Mouse (Mus musculus): ENCODE results near the gene Mrgprf. TPM values are rescaled to one million over a fixed set of nuclear protein-coding genes. Genes with fewer than 3 reads are reported as not detected.

The Mrgprf gene
- not detected for polyA plus RNA-seq (2014; fragmentation: Illumina TruSeq; extraction: RNeasy Lipid Tissue Mini Kit (QIAGEN cat#74804))

DNA sequence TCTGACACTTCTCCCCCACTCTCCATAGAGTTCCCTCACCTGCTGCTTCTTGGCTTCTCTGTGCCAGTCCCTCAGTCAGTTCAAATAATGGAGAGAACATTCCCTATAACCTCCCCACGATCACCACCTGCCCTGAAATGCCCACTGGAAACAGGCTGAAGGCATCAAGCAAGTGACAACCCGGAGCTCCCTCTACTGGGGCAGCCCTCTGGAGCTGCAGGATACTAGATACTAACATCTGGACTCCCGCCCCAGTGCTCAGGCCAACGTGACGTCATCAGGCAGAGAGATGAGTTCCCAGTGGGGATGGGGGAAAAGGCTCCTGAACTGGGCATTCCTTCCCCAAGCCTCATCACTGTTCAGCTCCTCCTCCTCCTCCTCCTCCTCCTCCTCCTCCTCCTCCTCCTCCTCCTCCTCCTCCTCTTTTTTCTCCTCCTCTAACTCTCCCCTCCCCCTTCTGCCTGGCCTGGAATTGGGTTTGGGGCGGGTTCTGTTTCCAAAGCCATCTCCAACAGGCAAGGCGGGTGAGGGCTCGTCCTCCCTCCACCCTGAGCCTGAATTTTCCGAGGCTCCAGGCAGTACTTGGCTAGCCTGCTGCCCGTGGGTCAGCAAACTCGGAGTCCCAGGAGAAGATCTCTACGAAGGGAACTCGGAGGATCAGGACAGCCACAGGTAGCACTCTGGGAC lies at the start of gene Mrgprf:
TSS of gene Mrgprf (plus strand) at position 508 of the 687 bp plus-strand sequence.

DNA sequence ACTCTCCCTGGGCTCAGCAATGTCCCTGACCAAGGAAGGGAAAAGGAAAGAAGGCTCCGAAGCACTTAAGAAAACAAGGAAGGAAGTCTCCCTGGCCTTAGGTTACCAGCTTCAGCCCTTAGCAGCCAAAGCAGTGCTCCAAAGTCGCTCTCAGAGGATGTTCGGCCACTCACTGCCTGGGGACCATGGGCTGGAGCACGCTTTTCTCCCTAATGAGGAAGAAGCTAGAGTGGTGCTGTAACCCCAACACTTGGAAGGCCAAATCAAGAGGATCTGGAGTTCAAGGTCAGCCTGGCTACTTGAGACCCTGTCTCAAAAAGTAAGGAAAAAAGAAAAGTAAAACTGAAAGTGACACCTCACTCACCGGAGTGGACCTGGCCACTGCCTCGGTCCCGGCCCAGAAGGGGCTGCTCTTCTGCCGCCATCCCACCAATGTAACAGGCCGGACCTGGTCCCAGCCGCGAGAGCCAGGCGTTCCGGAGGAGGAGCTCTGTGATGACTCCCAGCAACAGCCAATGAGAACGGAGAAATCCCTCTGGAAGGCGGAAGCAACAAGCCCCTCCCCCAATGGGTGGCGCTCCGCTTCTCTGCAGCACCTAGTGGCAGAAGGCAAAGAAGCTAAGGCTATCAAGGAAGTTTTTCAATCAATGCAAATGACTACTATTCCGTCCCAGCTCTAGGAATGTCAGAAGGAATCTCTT lies 17.0 kb upstream of the Mrgprf start, which contains the start of gene Tpcn2:
TSS of gene Tpcn2 (minus strand) at position 525 of the 701 bp plus-strand sequence.

DNA sequence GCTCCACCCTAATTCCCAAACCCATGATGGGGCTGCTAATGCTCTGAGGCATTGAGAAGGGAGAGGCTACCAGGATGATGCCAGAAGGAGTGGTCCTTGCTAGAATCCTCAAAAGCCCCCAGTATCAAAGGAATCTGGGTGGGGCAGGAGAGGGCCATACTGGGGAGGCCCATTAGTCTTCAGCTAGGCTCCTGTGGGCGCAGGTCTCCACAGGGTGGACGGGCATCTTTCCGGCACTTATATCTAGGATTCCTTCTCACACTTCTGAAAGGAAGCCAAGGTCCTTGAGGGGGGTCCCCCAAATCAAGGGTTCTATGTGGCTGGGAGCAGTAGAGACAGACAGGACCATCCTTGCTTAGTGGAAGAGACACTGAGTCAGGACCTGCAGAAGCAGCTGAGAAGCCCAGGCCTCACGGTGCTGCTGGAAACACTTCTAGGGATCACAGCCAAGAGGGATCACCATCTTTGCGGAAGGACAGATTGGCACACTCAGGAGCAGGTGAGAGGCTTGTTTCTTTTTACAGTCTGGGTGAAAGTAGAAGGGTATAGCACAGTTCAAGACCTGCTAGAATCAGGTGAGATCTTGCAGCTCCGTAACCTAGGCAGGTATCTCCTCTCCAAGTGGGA lies 14.3 kb downstream of the Mrgprf start, which contains the start of gene Mrgprd:
TSS of gene Mrgprd (plus strand) at position 51 of the 627 bp plus-strand sequence.

Other genes with a start within 250 kb of the Mrgprf start
- not detected for gene 1810010D01Rik, start 92.7 kb upstream of the Mrgprf start, polyA plus RNA-seq (2014; fragmentation: Illumina TruSeq; extraction: RNeasy Lipid Tissue Mini Kit (QIAGEN cat#74804))
- gene Tpcn2, start 16.8 kb upstream of the Mrgprf start, polyA plus RNA-seq (2014; fragmentation: Illumina TruSeq; extraction: RNeasy Lipid Tissue Mini Kit (QIAGEN cat#74804)), result 1.1 TPM
- not detected for gene Mrgprd, start 14.0 kb downstream of the Mrgprf start, polyA plus RNA-seq (2014; fragmentation: Illumina TruSeq; extraction: RNeasy Lipid Tissue Mini Kit (QIAGEN cat#74804))